Mouse (Mus musculus) monocyte, adult 2 months (primary cell): Measurements from ENCODE around the gene Tjp3.

Experiments used
- DNase-seq, 2 experiments: peaks; one replicate each; pipeline ENCODE4 v3.0.0; 2022; ENCODE audit warnings: low spot score in 2 of 2, low read depth in 1 of 2

Gene Tjp3

DNA sequence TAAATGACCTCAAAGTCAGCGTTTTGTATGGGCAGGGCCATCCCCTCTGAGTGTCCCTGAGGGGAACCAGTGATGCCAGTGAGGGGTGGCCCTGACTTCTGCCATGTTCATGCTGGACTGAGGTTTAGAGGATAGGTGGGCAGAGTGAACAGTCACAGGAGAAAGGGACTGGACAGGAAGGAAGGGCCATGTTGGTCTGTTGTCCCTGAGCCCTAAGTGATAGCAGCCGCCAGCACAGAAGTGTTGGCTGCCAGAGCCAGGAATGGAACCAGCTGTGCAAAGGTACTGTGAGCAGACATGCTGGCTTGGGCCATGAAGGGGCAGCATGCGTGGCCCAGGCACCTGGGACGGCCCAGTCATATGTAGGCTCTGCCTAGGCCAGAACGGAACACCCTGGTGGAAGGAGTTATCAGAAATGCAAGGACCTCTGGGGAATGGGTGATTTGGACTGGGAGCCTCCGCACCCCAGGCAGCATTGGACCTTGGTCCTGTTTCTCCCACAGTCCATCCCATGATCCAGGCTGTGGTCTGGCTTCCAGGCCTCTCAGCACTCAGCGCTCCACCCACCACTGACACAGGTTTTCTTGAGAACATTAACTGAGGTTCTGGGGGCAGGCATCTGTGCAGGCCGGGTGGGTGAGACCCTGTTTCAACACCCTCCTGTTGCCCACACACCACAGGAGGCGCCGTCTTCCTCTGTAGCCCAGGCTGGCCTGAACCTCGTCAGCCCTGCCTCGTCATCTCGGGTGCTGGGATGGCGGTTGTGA is 8.4 kb upstream of the Tjp3 start:
- no peak for DNase-seq

DNA sequence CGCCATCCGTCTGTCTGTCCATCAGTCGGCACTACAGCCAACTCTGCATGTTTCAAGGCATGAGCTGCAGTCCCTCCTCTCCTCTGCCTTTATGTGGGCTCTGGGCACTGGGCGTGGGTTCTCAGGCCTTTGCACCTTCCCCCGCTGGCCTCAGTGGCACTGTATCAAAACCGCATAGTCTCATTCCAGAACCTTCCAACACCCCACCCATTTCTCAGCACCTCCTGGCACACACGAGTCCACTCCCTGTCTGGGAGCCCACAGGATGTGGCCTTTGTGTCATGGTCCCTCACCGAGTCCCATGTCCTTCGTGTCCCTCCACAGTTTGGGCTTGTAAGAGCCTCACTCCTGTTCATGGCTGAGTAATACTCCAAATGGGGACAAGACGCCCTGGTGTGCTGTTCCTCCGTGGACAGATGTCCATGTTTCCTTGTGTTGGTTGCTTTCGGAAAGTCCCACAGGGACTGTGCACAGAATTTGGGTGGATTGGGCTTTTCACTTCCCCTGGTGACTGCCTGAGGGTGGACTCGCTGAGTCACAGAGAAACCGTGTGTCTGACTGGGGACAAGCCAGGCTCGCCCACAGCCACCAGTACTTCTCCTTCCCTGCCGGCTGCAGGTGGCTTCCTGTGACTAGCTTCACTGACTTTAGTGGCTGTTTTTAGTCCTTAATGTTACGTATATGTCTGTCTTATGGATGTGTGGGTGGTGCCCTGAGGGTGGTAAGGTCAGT is 7.2 kb upstream of the Tjp3 start:
- peak; percentile 71 to 81 for DNase-seq

- peak; percentile 83 to 86 for DNase-seq
Measured at GRCm38 (mm10) chr10:81297845-81298244, 6.5 kb upstream of the Tjp3 start.

DNA sequence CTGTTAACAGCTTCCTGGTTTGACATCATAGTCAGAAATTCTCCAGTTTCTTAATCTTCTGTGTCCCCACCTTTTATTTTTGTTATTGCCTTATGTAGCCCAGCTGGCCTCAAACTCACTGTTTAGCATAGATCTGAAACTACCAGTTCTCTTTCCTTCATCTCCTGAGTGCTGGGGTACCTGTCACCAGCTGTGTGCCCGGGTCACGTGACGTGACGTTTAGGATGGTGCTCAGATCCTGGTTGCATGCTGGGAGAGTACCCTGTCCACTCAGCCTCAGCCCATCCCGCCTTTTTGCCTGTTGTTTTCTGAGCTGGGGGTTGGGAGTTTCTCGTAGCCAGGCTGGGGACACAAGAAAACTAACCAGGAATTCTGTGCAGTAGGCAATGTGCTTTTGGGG is 5.9 kb upstream of the Tjp3 start:
- DNase-seq = peak in 1 of 2 experiments; percentile 50

GRCm38 (mm10) chr10:81295185-81295584 is 3.8 kb upstream of the Tjp3 start:
- DNase-seq = no peak

DNA sequence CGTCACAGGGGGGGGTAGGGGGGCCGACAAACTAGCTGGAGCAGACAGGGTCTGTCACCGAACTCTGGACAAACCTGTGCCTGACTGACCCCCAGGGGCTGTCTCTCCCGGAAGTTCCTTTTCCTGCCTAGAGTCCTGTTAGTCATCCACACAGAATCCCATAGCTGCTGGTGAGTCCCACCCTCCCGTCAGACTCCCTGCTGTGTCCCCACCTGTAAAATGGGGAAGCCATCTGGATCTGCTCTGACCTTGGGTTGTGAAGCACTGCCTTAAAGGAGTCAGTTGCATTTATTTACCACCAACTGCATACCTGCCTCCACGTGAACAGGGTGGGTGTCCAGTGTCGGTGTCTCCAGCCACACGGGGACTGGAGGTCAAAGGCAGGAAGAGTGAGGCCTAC is 3.1 kb upstream of the Tjp3 start:
- DNase-seq = no peak

DNA sequence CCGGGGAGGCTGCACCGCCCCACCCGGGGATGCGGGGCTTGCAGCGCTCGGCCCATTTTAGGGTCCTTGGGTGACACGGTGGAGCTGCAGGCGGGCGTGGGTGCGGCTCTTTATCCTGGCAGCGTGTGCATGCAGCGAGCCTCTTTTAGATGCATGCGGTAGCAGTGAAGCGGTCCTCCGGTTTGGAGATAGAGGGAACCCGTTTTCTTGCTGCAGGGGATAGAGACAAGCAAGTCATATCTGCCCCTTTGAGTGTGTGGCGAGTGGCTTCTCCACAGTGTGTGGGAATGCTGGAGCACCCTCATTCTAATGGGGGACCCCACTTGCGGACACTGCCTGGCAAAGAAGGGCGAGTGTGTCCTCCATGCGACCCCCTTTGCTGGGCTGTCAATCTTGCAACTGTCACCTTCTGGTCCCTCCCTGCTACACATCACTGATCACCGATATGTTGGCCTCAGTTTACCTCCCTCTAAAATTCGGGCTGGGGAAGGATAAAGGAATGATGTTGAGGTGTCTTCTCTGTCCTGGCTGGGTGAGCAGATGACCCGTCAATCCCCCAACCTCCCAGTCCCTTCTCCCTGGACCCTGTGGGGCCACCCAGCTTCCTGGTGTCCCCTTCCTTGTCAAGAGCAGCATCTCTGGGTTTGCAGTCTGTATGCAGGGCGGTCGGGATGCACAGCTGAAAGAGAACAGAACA is 2.1 kb upstream of the Tjp3 start:
- no peak for DNase-seq

DNA sequence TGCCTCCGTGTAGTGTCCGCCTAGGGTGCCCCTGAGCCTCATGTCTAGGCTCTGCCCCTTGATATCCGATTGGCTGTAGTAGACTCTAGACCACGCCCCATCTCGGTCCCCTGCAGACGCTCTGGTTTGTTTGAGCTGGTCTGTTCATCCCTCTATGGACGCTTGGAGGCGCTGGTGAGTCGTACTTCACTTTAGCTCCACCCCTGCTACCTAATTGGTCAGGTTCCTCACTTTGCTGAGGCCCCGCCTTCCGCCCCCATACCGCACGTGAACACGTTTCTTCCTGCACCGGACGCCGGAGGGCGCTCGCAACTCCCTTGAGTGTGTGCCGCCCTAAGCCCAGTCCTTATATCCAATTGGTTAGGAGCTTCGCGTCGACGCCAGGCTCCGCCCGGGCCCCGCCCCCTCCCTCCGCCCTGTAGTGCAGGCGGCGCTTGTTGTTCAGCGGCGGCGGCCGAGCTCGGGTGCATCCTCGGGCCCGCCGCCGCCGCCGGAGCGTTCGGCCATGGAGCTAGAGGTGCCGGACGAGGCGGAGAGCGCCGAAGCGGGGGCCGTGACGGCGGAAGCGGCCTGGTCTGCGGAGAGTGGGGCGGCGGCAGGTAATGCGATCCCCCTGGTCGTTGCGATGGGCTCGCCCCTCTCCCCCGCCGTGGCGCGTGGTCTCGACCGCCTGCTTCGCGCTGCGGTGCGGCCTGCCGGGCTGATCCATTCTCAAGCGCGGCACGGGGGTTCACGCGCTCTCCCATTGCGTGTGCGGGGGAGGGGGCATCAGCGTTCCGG is 1.4 kb upstream of the Tjp3 start, which contains the start of gene Pip5k1c:
TSS of gene Pip5k1c (plus strand) at position 410 of the 780 bp plus-strand sequence.
- DNase-seq = peak; percentile 99 to 100

DNA sequence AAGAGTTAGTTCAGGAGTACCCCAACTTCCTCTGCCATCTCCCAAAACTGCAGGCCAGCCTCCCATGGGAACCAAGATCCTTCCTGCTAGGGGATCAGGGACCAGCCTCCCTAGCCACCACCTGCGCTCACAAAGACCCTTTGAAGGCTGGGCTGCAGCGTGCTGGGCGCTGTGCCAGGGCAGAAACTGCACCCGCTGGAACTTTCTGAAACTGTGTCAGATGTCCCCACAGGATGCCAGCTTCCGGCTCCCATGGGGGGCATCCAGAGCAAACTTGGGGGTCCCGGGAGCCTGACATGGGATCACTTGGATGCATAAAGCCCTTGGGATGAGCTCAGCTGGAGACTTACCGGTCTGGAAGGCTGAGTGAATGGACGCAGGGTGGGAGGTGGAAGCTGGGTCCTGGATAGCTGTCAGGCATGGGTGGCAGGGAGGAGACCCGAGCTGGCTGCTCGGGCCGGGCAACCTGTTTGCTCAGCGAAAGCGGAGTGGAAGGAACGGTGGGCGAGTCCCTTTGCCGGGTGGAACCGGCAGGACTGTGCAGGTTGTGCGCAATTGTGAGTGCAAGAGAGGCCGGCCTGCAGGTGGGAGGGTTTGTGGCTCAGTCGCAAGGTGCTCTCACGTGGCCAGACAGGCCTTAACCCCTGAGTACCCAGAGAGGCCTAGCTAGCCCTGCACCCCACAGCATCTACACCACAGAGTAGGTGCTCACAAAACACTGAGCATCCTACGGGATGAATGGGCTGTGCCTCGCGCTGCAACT is 502 bp downstream of the Tjp3 start:
- no peak for DNase-seq

DNA sequence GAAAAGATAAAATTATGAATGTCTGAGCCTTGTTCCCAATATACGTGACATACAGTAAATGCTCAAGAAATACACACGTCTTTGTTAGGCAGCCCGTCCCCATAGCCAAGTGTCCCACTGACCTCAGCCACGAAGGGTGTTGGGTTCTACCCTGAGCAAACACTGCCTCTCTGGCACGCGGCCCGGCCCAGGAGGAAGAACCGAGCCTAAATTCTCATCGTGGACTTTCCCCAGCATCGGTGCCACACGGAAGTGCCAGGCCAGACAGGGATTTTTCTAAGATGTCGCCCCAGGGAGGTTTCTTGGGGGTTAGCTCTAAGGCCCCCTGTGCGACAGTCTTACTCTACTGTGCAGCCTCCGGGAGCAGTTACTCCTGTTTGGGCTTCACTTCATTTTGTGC is 1.6 kb downstream of the Tjp3 start:
- DNase-seq = no peak

DNA sequence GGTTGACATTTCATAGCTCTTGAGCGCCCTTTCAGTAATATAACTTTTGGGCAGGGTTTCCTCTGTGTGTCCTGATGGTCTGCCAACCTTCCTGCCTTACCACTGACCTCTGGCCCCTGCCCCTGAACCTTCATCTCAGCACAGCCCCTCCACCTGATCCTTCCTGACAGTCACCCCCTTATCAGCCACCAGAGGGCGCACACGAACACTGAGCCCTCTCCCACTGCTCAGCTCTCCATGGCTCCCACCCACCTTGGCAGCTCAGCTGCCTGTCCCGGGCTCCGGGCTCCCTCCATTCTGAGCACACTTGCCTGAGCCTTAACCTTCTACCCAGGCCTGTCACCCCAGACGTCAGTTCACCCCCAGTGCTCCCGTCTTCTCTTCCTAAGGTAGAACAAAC is 2.1 kb downstream of the Tjp3 start:
- DNase-seq = no peak

- no peak for DNase-seq
Measured at GRCm38 (mm10) chr10:81288601-81289000, 2.8 kb downstream of the Tjp3 start.

DNA sequence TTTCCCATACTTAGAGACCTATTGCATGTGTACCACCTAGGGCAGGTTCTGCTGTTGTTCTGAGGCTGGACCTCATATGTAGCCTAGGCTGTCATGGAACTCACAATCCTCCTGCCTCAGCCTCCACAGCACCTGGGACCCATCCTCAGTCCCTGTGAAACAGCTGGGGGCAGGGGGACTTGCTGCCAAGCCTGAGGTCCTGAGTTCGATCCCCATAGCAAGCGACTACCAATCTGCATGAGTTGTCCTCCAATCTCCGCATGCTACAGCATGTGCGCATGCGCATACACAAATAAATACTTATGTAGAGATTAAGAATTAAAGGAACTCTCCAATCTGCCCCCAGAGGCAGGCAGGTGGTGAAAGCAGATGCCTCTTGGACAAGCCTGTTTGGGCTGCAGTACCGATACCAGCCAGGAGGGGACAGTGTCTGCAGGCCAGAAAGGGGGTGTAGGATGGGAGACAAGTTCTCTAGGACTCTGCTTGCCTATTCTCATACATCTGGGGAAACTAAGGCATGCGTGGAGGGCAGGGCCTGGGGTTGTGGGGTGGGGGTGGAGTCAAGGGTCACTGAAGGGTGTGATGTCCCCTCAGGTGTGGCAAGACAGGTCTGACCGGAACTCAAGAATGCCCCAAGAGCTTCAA is 3.7 kb downstream of the Tjp3 start:
- DNase-seq = peak in 1 of 2 experiments; percentile 71

DNA sequence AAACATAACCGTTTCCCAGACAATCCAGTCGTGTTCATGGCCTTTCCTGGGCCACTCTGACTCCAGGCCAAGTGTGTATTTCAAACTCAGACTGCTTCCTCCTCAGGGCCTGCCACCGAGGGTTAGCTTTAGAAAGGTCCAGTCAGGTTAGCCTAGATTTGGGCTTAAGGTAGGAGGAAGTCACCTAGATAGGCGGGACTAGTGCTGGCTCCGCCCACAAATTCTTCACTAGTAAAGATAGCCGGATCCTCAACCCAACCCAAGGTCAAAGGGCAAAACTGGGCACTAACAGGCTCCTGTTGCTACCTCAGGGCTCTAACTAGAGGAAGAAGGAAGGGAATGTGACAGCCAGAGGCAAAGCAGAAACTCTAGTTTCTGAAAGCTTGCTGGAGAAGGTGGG is 4.8 kb downstream of the Tjp3 start:
- no peak for DNase-seq

DNA sequence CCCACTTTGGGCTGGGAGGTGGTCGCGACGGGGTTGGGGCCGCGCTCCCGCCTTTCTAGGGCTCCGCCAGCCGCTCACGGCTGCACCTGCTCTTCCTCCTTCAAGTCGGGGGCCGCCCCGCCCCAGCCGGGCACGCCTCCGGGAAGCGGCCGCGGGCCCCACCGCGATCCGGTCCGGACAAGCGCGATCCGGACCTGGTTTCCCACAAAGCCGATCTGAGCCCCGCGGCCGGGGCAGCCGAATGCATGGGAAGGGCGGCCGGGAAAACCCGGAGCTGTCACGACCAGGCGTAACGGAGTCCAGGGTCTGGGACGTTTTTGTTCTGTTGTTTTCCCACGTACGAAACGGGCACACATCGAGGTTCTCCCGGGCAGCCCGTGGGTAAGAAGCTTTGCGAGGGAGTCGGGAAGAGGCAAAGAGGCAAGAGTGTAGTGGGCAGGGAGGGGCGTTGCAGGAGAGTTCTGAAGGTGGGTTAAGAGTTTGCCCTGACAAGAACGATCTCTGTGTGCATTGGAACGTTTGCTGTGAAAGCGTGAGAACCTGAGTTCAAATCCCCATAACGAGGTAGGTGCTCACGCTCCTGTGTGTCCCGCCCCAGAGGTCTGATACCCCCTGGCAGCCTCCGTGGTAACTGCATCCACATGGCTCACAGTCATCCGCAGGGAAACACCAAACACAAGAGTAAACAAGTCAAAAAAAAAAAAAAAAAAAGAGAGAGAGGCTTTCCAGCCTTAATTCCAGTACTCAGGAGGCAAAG is 5.5 kb downstream of the Tjp3 start:
- DNase-seq = peak in 1 of 2 experiments; percentile 80

GRCm38 (mm10) chr10:81284719-81285118 is 6.7 kb downstream of the Tjp3 start:
- no peak for DNase-seq

DNA sequence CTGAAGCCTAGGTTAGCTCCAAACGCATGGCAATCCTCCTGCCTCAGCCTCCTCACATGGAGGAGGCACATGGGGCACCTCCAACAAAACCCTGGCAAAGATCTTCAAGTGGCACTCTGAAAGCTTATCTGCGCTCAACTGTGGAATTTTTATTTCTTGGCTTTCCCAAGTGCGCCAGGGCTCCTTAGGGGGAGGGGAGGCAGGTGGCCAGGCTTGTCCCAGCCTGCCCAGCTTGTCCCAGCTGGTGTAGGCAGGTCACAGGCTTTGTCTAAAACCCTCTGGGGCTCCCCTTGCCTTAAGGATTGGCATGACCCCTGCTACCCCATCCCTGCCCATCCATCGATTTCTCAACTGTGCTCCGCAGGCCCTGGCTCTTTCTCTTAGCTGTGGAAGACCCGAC is 7.2 kb downstream of the Tjp3 start:
- DNase-seq = no peak

DNA sequence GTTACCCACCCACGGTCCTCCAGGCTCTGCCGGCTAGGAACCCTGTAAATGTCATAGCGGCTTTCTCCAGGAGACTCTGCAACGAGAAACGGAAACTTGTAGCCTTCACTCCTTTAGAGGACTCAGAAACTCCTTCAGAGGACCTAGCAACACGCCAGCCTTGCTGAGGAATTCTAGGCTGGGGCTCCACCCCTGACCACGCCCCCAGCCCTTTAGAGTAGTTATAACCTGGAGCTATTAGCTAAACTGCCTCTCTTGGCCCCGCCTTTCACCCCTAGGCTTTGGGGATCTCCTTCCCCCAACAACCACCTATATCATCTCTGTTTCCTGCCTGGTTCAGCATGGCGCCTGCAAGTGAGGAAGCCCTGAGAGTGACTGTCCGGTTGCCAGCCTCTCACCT is 11.9 kb downstream of the Tjp3 start:
- DNase-seq = no peak

DNA sequence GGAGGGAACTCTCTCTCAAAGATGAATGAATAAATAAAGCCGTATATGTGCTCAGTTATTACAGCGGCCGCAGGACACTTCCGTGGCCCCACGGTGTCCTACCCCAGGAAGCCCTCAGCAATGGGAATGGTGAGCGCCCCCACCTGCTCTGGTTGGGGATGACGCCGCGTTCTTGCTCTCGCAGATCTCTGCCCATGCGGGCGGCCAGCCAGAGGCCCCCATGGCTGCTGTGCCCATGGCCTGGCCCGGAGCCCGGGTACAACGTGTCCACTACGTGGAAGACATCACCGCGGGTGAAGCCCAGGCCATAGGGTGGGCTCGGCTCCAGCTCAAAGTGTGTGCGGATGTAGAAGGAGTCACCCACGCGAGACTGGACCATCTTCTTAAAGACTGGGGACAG is 13.7 kb downstream of the Tjp3 start:
- DNase-seq = no peak
